Mouse (Mus musculus) adrenal gland, adult 8-10 months (tissue): ENCODE measurements around the gene Card19. TPM values are rescaled to one million over a fixed set of nuclear protein-coding genes. Genes with fewer than 3 reads are reported as not detected.

Experiments used
- DNase-seq: peaks from one replicate; pipeline ENCODE4 v3.0.0; 2022
- total RNA-seq, 4 experiments: library from RNA; stranded (reverse); gene quantifications; 2 replicates each; pipeline ENCODE4 v1.2.4; 2022

Card19 gene
- 10 to 100 TPM; 44.8 to 81.7 (median 62.8) TPM for total RNA-seq

DNA sequence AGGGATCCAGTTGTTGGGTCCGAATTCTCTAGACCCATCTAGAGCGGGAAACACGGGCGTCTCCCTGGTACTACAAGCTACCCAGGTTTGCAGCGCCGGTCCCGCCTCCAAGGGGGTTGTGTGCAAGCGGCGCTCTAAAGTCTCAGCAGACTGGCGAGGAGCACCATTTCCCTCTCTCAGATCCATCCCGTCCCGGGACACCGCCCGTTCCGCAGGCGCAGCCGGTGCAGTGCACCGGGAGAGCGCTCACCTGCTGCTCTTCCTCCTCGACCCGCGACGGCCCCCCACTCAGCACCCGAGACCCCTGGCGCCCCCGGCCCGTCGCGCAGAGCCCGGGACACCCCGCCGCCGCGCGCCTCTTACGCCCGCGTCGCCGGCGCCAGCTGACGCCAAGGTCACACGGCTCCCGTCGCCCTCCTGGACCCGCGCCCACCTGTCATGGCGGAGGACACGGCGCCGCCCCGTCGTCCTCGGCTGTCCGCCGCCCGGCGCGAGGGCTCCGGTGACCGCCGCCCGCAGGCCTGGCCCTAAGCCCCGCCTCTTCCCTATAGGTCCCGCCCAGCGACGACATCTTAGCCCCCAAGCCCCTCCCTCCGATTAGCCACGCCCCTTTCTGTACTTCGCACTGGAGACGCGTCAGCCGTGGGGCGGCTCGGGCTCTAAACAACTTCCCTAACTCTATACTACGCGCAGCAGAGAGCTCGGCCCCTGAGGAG, at the start of gene Card19:
Gene Card19 (minus strand): TSS at position 534 of the 716 bp plus-strand sequence.
- DNase-seq = peak; percentile 95

DNA sequence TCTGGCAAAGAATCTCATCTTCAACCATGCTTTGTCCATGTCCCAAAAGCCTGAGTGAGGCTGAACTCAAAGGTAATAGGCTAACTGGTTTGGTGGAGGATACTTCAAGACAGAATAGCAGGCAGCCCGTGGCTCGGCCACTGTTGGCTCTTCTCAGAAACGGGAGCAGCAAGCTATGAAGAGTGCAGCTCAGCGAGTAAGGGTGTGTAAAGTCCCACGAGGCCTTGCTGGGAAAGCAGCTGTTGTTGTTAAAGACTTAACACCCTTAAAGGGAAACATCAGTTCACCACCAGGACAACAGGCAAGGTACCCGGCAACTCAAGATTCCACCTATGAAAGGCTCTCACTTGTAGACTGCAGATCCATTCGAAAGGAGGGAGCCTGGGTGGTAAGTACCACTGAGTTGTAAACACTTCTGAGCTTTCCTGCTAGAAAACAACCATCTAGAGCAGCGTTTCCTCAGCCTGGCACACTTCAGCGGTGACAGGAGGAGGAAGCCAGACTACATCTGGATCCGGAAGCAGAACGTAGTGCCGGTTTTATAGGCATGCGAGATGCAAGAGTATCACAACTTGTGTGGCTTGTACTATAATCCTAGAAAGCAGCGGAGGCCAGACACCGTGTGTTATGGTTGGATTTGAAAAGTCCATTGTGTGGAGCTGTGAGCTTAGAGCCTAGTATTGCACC, 44.3 kb upstream of the Card19 start:
- DNase-seq = no peak

DNA sequence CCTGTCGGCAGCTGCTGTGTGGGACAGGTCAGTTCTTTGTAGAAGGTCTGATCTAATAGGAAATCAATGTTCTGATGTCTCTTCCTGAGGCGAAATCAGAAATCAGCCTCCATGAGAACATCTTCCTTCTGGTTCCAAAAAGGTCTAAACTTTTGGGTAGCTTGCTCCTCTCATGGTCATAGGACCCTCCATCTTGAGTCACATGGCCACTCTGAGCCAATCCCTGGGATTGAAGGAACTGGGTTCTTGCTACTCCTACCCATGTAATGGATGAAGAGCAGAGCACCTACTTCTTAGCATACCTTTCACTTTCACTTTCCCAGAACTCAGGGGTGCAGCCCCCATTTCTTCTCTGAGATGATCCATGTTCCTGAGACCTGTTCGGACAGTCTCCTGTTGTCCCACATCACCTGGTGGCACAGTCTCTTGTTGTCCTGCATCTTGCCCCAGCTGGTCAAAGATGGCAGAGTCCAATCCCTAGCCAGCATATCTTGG, 42.0 kb upstream of the Card19 start:
- no peak for DNase-seq

DNA sequence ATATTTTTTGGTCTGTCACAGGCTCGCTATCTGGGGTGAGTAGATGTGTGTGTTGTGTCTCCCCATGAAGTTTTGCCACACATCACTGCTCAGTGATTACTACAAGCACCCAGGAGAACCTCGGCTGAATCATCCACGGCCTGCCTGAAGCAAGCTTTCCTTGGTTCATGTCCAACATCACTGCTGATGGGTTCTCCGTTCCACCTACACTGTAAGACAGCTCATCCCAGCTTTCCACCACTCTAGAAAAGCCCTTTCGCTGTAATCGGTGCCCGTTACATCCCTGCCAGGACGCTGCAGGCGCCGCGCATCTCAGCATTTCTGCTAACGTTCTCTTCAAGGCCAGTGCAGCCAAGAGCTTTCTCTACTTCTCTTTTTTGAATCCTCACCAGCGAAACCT, 36.9 kb upstream of the Card19 start:
- DNase-seq = no peak

DNA sequence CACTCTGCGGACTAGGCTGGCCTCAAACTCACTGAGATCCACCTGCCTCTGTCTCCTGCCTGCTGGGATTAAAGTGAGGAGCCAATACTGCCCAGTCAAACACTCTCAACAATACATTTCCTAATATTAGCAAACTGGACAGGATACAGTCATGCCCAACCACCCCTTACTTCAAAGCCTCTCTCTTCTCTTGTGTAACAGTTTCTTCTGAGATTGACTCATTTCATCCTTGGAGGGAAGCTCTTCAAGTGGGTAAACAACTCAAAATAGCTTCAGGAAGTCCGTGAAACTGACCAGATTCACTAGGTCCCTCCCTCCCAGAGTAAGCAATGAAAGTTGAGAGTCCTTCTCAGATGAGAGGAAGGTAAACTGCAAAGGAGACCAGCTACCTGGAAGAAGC, 36.3 kb upstream of the Card19 start:
- DNase-seq = no peak

DNA sequence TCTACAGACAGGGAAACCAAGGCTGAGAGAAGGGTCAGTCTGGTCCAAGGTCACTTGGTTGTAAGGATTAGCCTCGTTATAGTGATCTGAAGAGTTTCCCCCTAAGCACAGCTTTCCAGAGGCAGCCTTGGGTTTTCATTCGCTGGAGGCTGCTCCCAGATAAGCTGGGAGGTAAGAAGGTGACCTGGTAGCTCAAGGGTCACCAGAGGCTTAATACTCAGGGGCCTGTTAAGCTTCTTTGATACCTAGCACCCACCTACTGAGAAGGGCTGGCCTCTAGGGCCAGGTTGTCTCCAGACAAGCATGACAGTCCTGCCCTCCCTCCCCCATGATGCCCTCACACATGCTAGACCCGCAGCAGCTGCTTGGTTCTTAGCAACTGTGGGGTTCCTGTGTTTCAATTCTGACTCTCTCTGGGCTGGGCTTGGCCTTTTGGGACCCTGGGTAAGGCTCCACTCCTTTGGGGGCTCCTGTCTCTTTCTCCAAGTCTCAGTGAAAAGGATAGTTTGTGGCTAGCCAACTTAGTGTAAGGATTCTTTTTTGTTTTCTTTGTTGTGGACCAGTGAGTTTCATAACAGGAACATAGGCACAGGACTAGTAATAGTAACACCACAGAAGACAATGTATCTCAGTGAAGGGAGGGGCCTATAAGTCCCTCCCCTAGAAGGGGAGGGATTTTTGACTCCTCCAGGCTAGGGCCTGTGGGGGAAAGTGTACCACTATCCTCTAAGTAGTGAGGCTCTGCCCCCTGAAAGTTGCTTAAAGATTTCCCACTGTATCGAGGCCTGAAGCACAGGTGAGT, 35.1 kb upstream of the Card19 start:
- DNase-seq = no peak

DNA sequence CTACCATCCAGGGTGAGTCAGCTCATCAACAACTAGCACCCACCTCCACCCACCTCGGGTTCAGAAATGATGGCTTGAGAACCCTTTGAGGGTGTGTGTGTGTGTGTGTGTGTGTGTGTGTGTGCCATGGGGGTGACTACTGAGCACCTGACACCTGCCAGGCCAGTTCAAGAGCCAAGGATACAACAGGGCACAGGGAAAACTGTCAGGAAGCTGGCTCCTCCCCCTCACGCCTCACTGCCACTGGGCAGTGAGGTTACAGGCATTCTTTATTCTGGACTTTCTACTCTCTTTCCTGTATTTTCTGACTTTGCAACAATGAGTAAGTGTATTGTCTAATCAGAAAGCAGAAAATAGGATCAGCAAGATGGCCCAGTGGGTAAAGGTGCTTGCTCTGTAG, 33.8 kb upstream of the Card19 start:
- DNase-seq = no peak

DNA sequence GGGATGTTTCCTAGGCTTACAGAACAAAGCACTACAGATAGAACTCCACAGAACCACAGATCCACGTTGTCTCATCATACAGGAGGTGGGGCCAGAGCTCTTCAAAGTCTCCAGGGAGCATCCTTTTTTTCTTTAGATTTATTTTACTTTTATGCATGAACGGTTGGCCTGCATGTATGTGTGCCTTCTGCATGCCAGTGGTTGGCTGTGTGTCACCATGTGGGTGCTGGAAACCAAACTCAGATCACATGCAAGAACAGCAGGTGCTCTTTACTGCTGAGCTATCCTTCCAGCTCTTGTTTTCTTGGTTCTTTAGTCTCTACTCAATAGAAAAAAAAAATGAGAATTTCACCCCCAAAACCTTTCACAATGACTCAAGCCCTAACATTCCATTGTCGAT, 33.1 kb upstream of the Card19 start:
- no peak for DNase-seq

DNA sequence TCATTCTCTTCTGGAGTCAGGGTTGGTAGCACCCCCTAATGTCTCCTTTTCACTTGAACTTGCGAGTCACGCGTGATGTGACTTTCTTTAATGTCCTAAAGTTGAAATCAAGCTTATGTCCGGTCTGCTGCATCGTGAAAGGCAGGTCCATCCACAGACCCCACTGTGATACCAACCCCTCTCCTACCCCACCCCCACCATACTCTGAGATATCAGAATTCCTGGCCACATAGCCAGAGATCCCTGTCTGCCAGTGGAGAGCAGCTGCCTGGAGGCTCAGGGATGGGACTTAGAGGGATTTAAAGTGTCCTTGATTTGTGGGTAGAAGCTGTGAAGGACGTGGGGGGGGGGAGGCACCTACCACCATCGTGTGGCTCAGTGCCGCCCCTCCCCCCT, 32.6 kb upstream of the Card19 start, which contains the start of gene Susd3:
Gene Susd3 (minus strand): TSS at position 240 of the 396 bp plus-strand sequence.
- no peak for DNase-seq

DNA sequence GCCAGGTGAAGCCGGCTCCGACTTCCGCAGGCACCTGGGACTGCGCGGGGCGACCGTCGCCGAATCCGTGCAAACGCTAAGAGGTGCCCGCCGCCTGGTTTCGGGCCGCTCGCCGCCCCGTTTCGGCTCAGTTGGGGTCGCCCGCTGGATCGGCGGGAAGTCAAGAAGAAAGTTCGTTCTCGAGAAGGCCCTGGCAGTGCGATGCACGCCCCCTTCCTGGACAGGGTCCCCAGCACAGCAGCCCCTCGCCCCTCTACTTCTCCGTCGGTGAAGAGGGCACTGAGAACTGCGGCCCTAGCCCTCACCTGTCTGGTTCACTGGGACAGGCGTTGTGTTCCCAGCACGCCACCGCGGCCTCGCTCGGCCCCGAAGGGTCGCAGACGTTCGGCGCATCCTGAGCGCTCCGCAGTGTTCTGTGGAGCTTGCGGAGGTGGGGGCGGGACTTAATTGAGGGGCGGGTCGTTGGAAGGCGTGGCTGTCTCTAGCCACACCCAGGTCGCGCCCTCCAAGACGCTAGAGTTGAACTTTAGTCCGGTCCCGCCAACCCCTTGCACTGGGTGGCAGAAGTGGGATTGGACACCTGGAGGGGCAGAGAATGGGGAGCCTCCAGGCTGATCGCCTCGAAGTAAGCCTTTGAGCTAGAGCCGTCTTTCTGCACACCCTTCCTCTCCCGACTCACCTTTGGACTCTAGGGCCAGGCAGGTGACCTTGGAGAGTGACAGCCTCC, 32.1 kb upstream of the Card19 start:
- no peak for DNase-seq

DNA sequence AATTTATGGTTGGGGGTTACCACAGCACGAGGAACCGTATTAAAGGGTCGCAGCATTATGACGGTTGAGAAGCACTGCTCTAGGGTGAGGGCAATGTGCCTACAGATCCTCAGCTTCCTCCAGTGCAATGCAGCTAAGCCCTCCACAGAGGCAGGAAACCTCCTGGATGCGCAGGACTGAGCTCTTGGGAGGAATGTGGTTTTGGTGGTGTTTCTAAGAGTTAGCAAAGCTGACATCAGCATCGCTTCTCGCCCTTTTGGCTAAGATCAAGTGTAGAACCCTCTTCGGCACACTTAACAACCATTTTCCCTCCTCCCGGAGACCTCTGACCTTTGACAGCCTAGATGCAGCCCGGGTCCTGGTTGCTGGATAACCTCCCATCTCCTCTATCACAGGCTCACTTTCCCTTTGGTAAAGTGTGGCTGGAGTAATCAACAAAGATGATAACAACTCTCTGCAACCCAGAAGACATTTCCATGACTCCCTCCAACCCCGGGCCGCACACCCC, 31.4 kb upstream of the Card19 start:
- DNase-seq = no peak

DNA sequence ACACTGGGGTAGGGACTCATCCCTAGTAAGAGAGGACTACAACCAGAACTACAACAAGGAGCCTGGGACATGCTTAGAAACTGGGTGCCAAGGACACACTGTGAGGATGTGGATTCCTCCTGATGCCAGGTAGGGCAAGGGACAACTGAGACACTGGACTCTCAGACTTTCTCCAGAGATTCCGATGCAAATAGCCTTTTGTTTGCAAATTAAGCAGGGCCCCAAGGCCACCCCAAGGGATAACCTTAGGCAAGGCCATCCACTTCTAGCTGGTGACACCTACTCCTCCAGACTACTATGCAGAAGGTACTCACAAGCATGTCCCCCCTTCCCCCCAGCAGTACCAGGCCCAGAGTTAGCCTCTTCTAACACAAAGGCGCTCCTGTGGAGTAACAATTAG, 30.8 kb upstream of the Card19 start:
- DNase-seq = no peak

DNA sequence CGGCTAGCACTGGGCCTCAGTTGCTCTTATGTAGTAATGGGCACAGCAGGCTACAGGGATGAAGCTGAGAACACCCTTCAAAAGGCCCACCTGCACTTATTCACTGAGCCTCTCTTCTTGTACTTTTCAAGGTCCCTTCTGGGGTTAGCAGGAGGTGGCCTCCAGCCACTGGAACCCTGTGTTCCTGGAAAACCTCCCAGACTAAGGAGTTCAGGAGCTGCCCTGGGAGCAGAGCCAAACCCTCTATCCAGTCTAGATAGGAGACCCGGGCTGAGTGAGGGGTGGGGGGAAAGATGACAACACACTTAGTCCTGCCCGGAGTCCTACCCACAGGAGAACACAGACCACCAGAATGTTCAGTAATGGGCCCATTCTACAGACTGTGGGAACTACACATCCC, 30.2 kb upstream of the Card19 start:
- no peak for DNase-seq

DNA sequence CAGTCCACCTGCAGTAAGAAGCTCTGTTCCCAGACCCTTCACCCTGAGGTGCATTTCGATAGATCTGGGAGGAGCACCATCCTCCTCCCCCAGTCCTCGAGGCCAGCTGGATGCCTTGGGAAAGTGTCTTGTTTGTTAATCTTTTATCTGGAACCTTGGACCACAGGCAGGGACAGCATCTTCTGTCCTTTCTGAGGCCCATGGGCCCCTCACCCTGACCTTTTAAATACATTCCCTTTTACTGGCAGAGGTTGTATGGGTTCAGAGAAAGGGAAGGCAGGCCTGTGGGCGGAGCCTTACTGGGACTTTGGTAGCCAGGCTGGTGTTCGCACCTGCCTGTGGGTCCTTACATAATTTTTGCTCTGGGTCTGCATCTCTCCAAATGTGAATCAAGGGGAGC, 29.4 kb upstream of the Card19 start:
- DNase-seq = no peak

DNA sequence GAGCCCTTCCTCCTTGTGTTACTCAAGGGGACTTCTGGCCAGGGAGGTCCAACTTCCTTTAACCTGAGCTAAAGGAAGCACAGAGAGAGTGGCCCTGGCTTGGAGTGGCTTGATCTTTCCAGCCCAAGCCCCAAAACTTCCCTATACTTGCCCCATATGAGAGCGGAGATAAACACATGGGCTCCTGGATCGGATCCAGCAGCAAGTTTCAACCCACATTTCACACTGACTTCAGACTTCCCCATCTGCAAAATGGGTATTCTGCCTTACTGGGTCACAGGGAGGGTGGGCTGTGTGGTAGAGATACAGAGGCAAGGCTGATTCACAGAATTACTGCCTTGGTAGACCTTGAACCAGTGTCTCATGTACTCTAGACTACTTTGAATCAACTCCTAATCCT, 27.7 kb upstream of the Card19 start:
- DNase-seq = no peak

DNA sequence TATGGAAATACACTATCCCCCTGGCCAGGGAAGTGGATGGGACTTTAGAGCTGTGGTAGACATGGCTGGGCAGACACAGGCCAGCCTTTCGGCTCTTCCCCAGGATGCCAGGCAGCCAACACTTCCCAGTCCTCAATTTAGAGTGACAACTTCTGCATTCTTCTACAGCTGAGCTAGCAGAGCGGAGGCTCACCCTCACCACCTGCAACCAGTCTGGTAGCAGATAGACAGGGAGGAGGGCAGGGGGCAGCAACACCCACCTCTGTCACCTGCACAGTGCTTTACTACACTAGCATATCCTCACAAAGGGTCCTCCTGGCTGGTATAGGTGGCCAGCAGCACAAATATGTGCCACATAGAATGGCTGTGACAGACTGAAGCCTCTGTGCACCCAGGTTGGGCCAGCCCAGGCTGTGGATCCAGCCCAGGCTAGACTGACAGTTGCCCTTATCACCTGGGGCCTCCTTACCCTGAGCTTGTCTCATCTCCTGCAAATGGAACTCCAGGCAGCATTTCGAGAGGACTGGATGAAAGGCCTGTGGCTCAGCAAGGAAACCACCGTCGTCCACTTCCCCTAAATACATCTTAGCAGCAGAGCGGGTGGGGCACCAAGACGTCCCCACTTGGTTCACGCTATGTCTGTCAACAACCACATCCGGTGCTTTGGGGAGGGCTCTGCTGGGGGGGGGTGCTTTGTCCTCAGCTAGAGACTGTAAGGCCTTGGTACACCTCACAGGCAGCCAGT, 26.7 kb upstream of the Card19 start:
- DNase-seq = no peak

DNA sequence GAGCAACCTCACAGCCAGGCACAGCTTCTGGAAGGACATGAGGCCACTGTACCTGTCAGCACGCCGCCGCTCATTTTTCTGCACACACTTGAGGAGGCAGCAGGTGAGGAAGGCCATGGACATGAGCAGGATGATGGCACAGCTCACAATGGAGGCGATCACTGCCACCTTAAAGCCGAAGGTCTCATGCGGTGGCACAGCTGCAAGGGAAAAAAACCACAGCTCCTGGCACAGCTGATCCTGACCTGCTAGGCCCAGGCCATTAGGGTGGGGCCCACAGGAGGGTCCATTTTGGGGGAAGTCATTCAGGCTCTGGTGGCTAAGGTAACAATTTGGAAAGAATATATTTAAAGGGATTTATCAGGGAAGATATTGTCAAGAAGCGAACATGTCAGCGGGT, 22.9 kb upstream of the Card19 start:
- DNase-seq = no peak

DNA sequence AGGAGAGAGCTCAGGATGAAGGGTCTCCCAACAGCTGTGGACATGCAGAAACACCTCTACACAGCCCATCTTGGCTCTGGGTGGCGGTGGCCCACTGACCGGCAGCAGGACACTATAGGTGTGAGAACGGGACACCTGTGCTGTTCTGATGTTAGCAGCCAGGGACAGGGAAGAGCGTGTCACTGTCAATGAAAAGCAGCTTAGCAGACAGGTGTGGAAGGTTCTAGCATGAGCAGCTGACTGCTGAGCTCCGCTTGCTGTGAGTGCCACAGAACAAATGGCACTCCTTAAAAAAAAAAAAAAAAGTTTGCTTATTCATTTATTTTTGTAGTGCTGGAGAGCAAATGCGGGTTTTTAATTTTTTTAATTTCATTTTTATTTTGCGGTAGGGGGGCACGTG, 21.8 kb upstream of the Card19 start:
- no peak for DNase-seq

DNA sequence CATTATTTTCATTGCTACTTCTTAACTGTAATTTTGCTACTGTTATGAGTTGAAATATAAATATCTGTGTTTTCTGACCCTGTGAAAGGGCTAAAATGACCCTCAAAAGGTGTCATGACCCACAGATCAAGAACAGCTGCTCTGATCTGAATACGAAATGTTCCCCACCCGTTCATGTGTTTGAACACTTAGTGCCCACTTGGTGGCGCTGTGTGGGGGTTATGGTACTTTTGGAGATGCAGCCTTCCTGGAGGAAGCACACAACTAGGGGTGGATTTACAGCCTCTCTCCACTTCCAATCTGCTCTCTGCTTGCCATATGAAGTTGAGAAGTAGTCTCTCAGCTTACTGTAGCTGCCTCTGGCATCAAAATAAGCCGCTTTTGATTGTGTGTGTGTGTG, 18.9 kb upstream of the Card19 start:
- DNase-seq = no peak

DNA sequence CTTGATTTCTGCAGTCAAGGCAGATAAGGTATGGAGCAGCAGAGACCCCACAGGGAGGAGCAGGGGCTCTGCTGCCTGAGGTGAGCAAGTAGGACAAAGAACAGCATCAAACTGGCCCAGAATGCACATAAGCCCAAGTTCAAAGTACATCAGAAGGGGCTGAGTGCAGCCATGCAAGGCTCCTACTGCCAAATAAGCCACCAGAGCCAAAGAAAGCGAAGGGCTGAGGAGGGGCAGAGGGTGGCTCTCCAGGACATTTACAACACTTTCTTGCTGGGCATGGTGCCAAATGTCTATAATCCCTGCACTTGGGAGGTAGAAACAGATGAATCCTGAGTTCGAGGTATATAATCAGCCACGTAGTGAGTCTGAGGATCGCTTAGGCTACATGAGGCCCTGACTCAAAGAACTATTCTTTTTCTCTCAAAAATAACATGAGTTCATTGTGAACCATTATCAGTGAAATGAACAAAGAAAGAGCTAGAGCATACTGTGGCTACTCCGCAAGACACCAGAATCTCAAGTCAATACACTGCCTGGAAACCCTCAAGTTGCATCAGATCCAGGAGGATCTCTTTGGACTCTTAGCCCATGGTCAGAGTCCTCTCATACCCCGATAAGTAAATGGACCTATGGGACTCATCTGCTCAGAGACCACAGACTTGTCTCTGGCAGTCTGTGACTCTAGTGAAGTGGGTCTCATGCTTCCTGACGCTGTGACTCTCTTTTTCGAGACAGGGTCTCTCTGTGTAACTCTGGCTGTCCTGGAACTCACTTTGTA, 18.1 kb upstream of the Card19 start:
- DNase-seq = no peak

DNA sequence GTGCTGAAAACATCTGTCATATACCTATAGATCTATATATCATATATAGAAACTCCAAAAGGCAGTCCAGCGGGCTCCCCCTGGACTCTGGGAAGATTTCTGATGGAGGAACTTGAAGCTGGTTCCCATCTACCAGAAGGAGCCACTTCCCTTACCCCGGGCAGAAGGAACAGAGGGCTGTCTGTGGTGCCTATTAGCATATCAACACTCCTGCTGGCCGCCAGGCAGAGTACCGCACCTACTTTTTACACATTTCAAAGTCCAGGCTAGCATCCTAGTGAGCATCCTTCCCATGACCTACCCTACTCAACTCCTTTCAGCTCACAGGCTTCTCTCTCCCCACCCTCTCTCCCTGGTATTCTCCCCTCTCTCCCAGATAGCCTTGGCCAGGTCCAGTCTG, 9.8 kb upstream of the Card19 start:
- DNase-seq = no peak
